13 mouse cellular contexts compared by ENCODE assay signal in the genomic region with DNA sequence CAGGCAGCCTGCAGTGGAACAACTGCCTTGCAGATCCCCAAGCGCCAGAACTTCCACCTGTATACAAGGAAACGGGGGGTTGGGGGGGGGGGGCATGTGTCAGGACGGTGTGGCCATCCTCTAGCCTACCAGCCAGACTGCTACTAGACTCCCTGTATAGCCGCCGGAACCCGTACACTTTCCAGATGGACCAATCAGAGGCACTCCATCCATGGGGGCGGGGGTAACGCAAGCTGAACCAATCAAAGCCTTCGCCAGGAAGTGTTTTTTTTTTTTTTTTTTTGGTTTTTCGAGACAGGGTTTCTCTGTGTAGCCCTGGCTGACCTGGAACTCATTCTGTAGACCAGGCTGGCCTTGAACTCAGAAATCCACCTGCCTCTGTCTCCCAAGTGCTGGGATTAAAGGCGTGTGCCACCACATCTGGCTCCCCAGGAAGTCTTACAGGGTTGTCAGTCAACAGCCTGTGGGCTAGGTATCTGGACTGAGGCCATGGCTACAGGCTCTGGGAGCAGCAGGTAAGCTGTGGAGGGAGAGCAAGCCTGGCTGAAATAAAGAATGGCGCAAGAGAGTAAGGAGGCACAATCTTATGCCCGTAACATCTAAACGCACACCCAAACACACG. TPM values are rescaled to one million over a fixed set of nuclear protein-coding genes. Genes with fewer than 3 reads are reported as not detected.
A peak's percentile ranks its signal among the peaks of the same experiment; 100 is the strongest.
DNase-seq lines count a peak whose midpoint lies in the region; ATAC-seq lines count a peak whose summit lies in the region.
"Had no signal": no experiment of that assay in that cellular context is flagged by ENCODE, and none has a peak within 500 bp of the region (broad histone marks: within the 10 kb centered on the region; RNA-seq: fewer than 3 reads in every experiment).

No protein-coding gene starts in this region.

- no peak overlapping the region for H3K4me3 ChIP-seq in heart, embryonic 10.5 days
- no peak overlapping the region for H3K4me3 ChIP-seq in heart, embryonic 12.5 days
- no peak overlapping the region for H3K4me3 ChIP-seq in hindbrain, embryonic 14.5 days (replicated peaks; ENCODE audit: low read length)
- H3K4me3 ChIP-seq: layer of hippocampus, adult 2 months had no signal

- H3K27me3 ChIP-seq in heart, embryonic 10.5 days (ENCODE audit: insufficient read depth, poor library complexity, severe bottlenecking) = no peaks in the 10 kb centered on the region
- no peaks in the 10 kb centered on the region for H3K27me3 ChIP-seq in heart, embryonic 12.5 days (replicated peaks)
- H3K27me3 ChIP-seq in hindbrain, embryonic 14.5 days (ENCODE audit: control insufficient read depth, insufficient read depth, low read length) = no peaks in the 10 kb centered on the region

- H3K4me1 ChIP-seq in heart, embryonic 10.5 days = peaks cover 39% of the 10 kb centered on the region
- H3K4me1 ChIP-seq in heart, embryonic 12.5 days (replicated peaks) = peaks cover 18% of the 10 kb centered on the region
- peaks cover 11% of the 10 kb centered on the region; the same call in 1 of the 2 replicates for H3K4me1 ChIP-seq in hindbrain, embryonic 14.5 days (replicated peaks; ENCODE audit: control insufficient read depth, insufficient read depth, low read length)

- no peaks in the 10 kb centered on the region for H3K36me3 ChIP-seq in heart, embryonic 10.5 days
- no peaks in the 10 kb centered on the region for H3K36me3 ChIP-seq in heart, embryonic 12.5 days
- H3K36me3 ChIP-seq in hindbrain, embryonic 14.5 days (replicated peaks; ENCODE audit: control insufficient read depth, insufficient read depth) = no peaks in the 10 kb centered on the region

- no peak overlapping the region for H3K4me2 ChIP-seq in heart, embryonic 12.5 days
- no peak overlapping the region for H3K4me2 ChIP-seq in hindbrain, embryonic 14.5 days (replicated peaks)

- no peak for DNase-seq in heart, embryonic 10.5 days (ENCODE audit: low spot score)
- peak; percentile 85 for DNase-seq in ES-CJ7 (ENCODE audit: low read depth, low spot score)
- DNase-seq in embryo, embryonic 11 days = peak; percentile 57
- no peak for DNase-seq in hindbrain, embryonic 14.5 days (ENCODE audit: low spot score)
- DNase-seq in thymus, postnatal 36 days = no peak
- no peak for DNase-seq in kidney, adult 11 months
- DNase-seq in testis, postnatal 10 days (ENCODE audit: low spot score) = no peak
- DNase-seq: cerebellum, adult 2 months; kidney, adult 18-20 months had no signal

- no peaks in the 10 kb centered on the region for H3K9me3 ChIP-seq in heart, embryonic 10.5 days
- no peaks in the 10 kb centered on the region for H3K9me3 ChIP-seq in heart, embryonic 12.5 days (replicated peaks)
- H3K9me3 ChIP-seq in hindbrain, embryonic 14.5 days (ENCODE audit: control insufficient read depth, low read length) = no peaks in the 10 kb centered on the region

- H3K27ac ChIP-seq in heart, embryonic 10.5 days = peak overlapping the region; percentile 42; the same call in 1 of the 2 replicates
- no peak overlapping the region for H3K27ac ChIP-seq in heart, embryonic 12.5 days (ENCODE audit: poor library complexity, severe bottlenecking)
- peak overlapping the region; percentile 62; the same call in 1 of the 2 replicates for H3K27ac ChIP-seq in hindbrain, embryonic 14.5 days

- ATAC-seq in heart, embryonic 12.5 days (ENCODE audit: insufficient number of reproducible peaks, low FRiP score) = no peak
- peak; percentile 60 for ATAC-seq in hindbrain, embryonic 14.5 days (ENCODE audit: low FRiP score)
- ATAC-seq: CD4-positive, CD25-positive, alpha-beta regulatory T cell, adult 4 months had no signal

- 61% methylated on average over 15 of the region's 15 CpGs for WGBS in heart, embryonic 10.5 days
- WGBS in heart, embryonic 12.5 days = 62% methylated on average over 15 of the region's 15 CpGs
- WGBS in hindbrain, embryonic 14.5 days = 64% methylated on average over 15 of the region's 15 CpGs

- H3K9ac ChIP-seq in heart, embryonic 12.5 days = no peak overlapping the region
- H3K9ac ChIP-seq in hindbrain, embryonic 14.5 days = no peak overlapping the region; the same call in 1 of the 2 replicates

RNA-seq across cellular contexts. Expression of a gene that starts 1.9 kb away (rescaled TPM):
- polyA plus RNA-seq in heart, embryonic 10.5 days (2016; fragmentation: Nextera tagmentation; extraction: Ambion mirVana) = 0.07 and 0.39 TPM in 2 replicates
- polyA plus RNA-seq in heart, embryonic 12.5 days (2016; fragmentation: Nextera tagmentation; extraction: Ambion mirVana) = 0.11 TPM in 1 of 2 replicates, not detected in the other
- polyA plus RNA-seq in hindbrain, embryonic 14.5 days (2014; fragmentation: Nextera tagmentation; extraction: Ambion mirVana) = not detected in 2 replicates
- polyA plus RNA-seq: CD4-positive, CD25-positive, alpha-beta regulatory T cell, adult 4 months; cerebellum, adult 2 months had no signal

RNA-seq across cellular contexts. Expression of a gene that starts 10.2 kb away (rescaled TPM):
- polyA plus RNA-seq in heart, embryonic 10.5 days (2016; fragmentation: Nextera tagmentation; extraction: Ambion mirVana) = 9.3 and 12.2 TPM in 2 replicates
- 9.7 and 10.1 TPM in 2 replicates for polyA plus RNA-seq in heart, embryonic 12.5 days (2016; fragmentation: Nextera tagmentation; extraction: Ambion mirVana)
- polyA plus RNA-seq in hindbrain, embryonic 14.5 days (2014; fragmentation: Nextera tagmentation; extraction: Ambion mirVana) = 12.4 and 12.5 TPM in 2 replicates
- polyA plus RNA-seq: CD4-positive, CD25-positive, alpha-beta regulatory T cell, adult 4 months had no signal

RNA-seq across cellular contexts. Expression of a gene that starts 29.7 kb away (rescaled TPM):
- 0.23 and 0.60 TPM in 2 replicates for polyA plus RNA-seq in heart, embryonic 10.5 days (2016; fragmentation: Nextera tagmentation; extraction: Ambion mirVana)
- 0.08 TPM in 1 of 2 replicates, not detected in the other for polyA plus RNA-seq in heart, embryonic 12.5 days (2016; fragmentation: Nextera tagmentation; extraction: Ambion mirVana)
- polyA plus RNA-seq in hindbrain, embryonic 14.5 days (2014; fragmentation: Nextera tagmentation; extraction: Ambion mirVana) = 6.2 and 6.3 TPM in 2 replicates
- polyA plus RNA-seq: CD4-positive, CD25-positive, alpha-beta regulatory T cell, adult 4 months; cerebellum, adult 2 months; heart, postnatal 0 days had no signal

Comparison
In these comparisons a context has a peak if more than half of its experiments do, and no peak if none do; other contexts are left out.
1. DNase-seq: peak in ES-CJ7 (single experiment) and embryo, embryonic 11 days (single experiment); none in heart, embryonic 10.5 days (single experiment), hindbrain, embryonic 14.5 days (single experiment), thymus, postnatal 36 days (0 of 2), kidney, adult 11 months (single experiment) and testis, postnatal 10 days (single experiment).